Mouse (Mus musculus): ENCODE results near the gene Tnp2. TPM values are rescaled to one million over a fixed set of nuclear protein-coding genes. Genes with fewer than 3 reads are reported as not detected.

The Tnp2 gene
- total RNA-seq, 2 experiments from 2014 or later, result not detected

GRCm38 (mm10) chr16:10777579-10778160, 10.8 kb downstream of the Tnp2 start:
- intact Hi-C loops (cut with DNase I), result no loop called here
- H3K27ac ChIP-seq, result no peak overlapping the region
- H3K4me3 ChIP-seq, result no peak overlapping the region
- TF ChIP-seq CTCF (IDR thresholded peaks at IDR 0.05), result no peak
- no peak for DNase-seq (ENCODE audit: extremely low spot score in 1 of 2, low spot score in 2 of 2)

- no peak for DNase-seq (ENCODE audit: extremely low spot score in 1 of 2, low spot score in 2 of 2)
- Histone ChIP-seq H3K4me3 (no peak overlapping the region), H3K27ac (no peak overlapping the region)
- no peak for TF ChIP-seq CTCF (IDR thresholded peaks at IDR 0.05)
- intact Hi-C loops (cut with DNase I), result no loop called here
Observed at GRCm38 (mm10) chr16:10776322-10776721, 12.1 kb downstream of the Tnp2 start.

- no peak overlapping the region for H3K27ac ChIP-seq
- TF ChIP-seq CTCF (IDR thresholded peaks at IDR 0.05), result no peak
- no peak overlapping the region for H3K4me3 ChIP-seq
- DNase-seq (ENCODE audit: extremely low spot score in 1 of 2, low spot score in 2 of 2), result no peak
- intact Hi-C loops (cut with DNase I), result no loop called here
Observed at GRCm38 (mm10) chr16:10774726-10775125, 13.7 kb downstream of the Tnp2 start.

GRCm38 (mm10) chr16:10773543-10773942, 14.9 kb downstream of the Tnp2 start:
- no peak for DNase-seq (ENCODE audit: extremely low spot score in 1 of 2, low spot score in 2 of 2)
- Histone ChIP-seq H3K27ac (no peak overlapping the region), H3K4me3 (no peak overlapping the region)
- intact Hi-C loops (cut with DNase I), result no loop called here
- no peak for TF ChIP-seq CTCF (IDR thresholded peaks at IDR 0.05)

- no peak for DNase-seq (ENCODE audit: extremely low spot score in 1 of 2, low spot score in 2 of 2)
- Histone ChIP-seq H3K4me3 (no peak overlapping the region), H3K27ac (no peak overlapping the region)
- TF ChIP-seq CTCF (IDR thresholded peaks at IDR 0.05), result no peak
- intact Hi-C loops (cut with DNase I), result no loop called here
Observed at GRCm38 (mm10) chr16:10771769-10772510, 16.5 kb downstream of the Tnp2 start.

- Histone ChIP-seq H3K27ac (no peak overlapping the region), H3K4me3 (no peak overlapping the region)
- intact Hi-C loops (cut with DNase I), result no loop called here
- DNase-seq (ENCODE audit: extremely low spot score in 1 of 2, low spot score in 2 of 2), result no peak
- no peak; the same call in none of the 2 replicates for TF ChIP-seq CTCF (IDR thresholded peaks at IDR 0.05)
Observed at GRCm38 (mm10) chr16:10770531-10771325, 17.7 kb downstream of the Tnp2 start.

- H3K27ac ChIP-seq, result no peak overlapping the region
- no peak overlapping the region for H3K4me3 ChIP-seq
- DNase-seq (ENCODE audit: extremely low spot score in 1 of 2, low spot score in 2 of 2), result peak; percentile 26 to 31
- intact Hi-C loops (cut with DNase I), result loop anchor here (5.0 kb wide), 1 partner anchor 102 kb away; no protein-coding TSS in a partner anchor
- TF ChIP-seq CTCF (IDR thresholded peaks at IDR 0.05), result no peak
Observed at GRCm38 (mm10) chr16:10769661-10770060, 18.8 kb downstream of the Tnp2 start.

GRCm38 (mm10) chr16:10768821-10769220, 19.6 kb downstream of the Tnp2 start:
- intact Hi-C loops (cut with DNase I), result loop anchor here (5.0 kb wide), 1 partner anchor 102 kb away; no protein-coding TSS in a partner anchor
- no peak for DNase-seq (ENCODE audit: extremely low spot score in 1 of 2, low spot score in 2 of 2)

GRCm38 (mm10) chr16:10767158-10767557, 21.3 kb downstream of the Tnp2 start:
- peak; percentile 52 to 60 for DNase-seq (ENCODE audit: extremely low spot score in 1 of 2, low spot score in 2 of 2)
- Histone ChIP-seq H3K4me3 (no peak overlapping the region), H3K27ac (no peak overlapping the region)
- peak; percentile 89 for TF ChIP-seq CTCF (IDR thresholded peaks at IDR 0.05)
- intact Hi-C loops (cut with DNase I), result loop anchor here (5.0 kb wide), 1 partner anchor 100 kb away; no protein-coding TSS in a partner anchor

More at GRCm38 (mm10) chr16:10768821-10769220, 19.6 kb downstream of the Tnp2 start:
- Histone ChIP-seq H3K27ac (no peak overlapping the region), H3K4me3 (no peak overlapping the region)
- no peak for TF ChIP-seq CTCF (IDR thresholded peaks at IDR 0.05)

- no peak for DNase-seq (ENCODE audit: extremely low spot score in 1 of 2, low spot score in 2 of 2)
- no peak for TF ChIP-seq CTCF (IDR thresholded peaks at IDR 0.05)
- intact Hi-C loops (cut with DNase I), result no loop called here
- H3K27ac ChIP-seq, result no peak overlapping the region
- H3K4me3 ChIP-seq, result no peak overlapping the region
Observed at GRCm38 (mm10) chr16:10764323-10764722, 24.1 kb downstream of the Tnp2 start.

GRCm38 (mm10) chr16:10763540-10764264, 24.8 kb downstream of the Tnp2 start:
- intact Hi-C loops (cut with DNase I), result no loop called here
- no peak for TF ChIP-seq CTCF (IDR thresholded peaks at IDR 0.05)
- no peak overlapping the region for H3K4me3 ChIP-seq

More at GRCm38 (mm10) chr16:10763540-10764264, 24.8 kb downstream of the Tnp2 start:
- H3K27ac ChIP-seq, result no peak overlapping the region
- DNase-seq (ENCODE audit: extremely low spot score in 1 of 2, low spot score in 2 of 2), result no peak
